Mouse (Mus musculus) ES-E14 (cell line): ENCODE measurements around the gene Igsf23.

Experiments
- HCFC1 ChIP-seq: IDR thresholded peaks from 2 replicates; pipeline ENCODE4 v1.6.1; 2012; ENCODE audit warnings: low read length, inconsistent platforms, borderline replicate concordance; ENCODE audit not compliant: insufficient read depth
- MAFK ChIP-seq: IDR thresholded peaks from 2 replicates; pipeline ENCODE4 v1.6.1; 2014; ENCODE audit warnings: mild to moderate bottlenecking, low read depth, low read length, inconsistent platforms; ENCODE audit not compliant: insufficient read depth
- ZC3H11A ChIP-seq: IDR thresholded peaks from 2 replicates; pipeline ENCODE4 v1.6.1; 2012; ENCODE audit warnings: low read depth, mild to moderate bottlenecking, inconsistent platforms, low read length, borderline replicate concordance

DNA sequence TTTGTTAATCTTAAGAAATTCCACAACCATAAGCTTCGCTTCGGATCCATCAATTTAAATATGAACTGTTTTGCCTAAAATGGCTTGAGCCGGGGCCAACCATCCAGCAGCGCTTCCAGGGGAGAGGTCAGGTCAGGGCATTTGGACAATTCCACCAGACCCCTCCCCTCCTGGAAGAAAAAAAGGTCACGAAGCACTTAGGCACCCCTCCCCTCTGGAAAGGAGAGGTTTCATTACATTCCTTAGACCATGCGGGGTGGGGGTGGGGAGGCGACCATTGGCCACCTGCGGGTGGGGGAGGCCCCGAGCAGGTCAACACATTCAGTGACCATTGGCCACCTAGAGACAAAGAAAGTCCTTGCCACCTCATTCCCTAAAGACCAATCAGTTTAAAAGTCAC, 2.5 kb upstream of the Igsf23 start:
- no peak for TF ChIP-seq HCFC1
- no peak for TF ChIP-seq ZC3H11A
- no peak for TF ChIP-seq MAFK
